8 mouse cellular contexts compared by ENCODE assay signal in genomic region chr11:60115638-60116276, GRCm38 (mm10). TPM values are rescaled to one million over a fixed set of nuclear protein-coding genes. Genes with fewer than 3 reads are reported as not detected.
DNase-seq lines count a peak whose midpoint lies in the region; ATAC-seq and TF ChIP-seq lines count a peak whose summit lies in the region.

No protein-coding gene starts in this region.

- DNase-seq in heart, adult 11 months = no peak
- DNase-seq in G1E (ENCODE audit: low spot score) = peak; percentile 25
- DNase-seq in heart, postnatal 4 days = peak; percentile 22
- DNase-seq in adrenal gland, postnatal 14 days = no peak
- DNase-seq in urinary bladder, postnatal 36 days (ENCODE audit: low spot score in 2 of 2) = no peak

- H3K4me1 ChIP-seq in heart, embryonic 14.5 days (ENCODE audit: control insufficient read depth in 2 of 2, insufficient read depth in 2 of 2, low read length in 2 of 2) = peaks cover 35 to 85% of the 10 kb centered on the region in 2 experiments
- peaks cover 73% of the 10 kb centered on the region for H3K4me1 ChIP-seq in G1E (ENCODE audit: insufficient read depth, low read depth, low read length)
- peaks cover 96% of the 10 kb centered on the region for H3K4me1 ChIP-seq in megakaryocyte, embryonic 14.5 days

- peak overlapping the region; percentile 45 to 47 for H3K4me3 ChIP-seq in heart, embryonic 14.5 days (ENCODE audit: control insufficient read depth in 1 of 2, insufficient read depth in 1 of 2, low read depth in 1 of 2, low read length in 2 of 2)
- peak overlapping the region; percentile 72 for H3K4me3 ChIP-seq in G1E (ENCODE audit: low read depth, low read length)
- H3K4me3 ChIP-seq in megakaryocyte, embryonic 14.5 days (replicated peaks) = peak overlapping the region; percentile 95

- peak overlapping the region; percentile 87 to 98 for H3K27ac ChIP-seq in heart, embryonic 14.5 days (replicated peaks in 1 of 2; ENCODE audit: control insufficient read depth in 1 of 2, insufficient read depth in 1 of 2, low read depth in 2 of 2, low read length in 2 of 2)

- H3K36me3 ChIP-seq in heart, embryonic 14.5 days (ENCODE audit: control insufficient read depth, insufficient read depth, low read length) = no peaks in the 10 kb centered on the region
- H3K36me3 ChIP-seq in G1E (replicated peaks) = peaks cover 64% of the 10 kb centered on the region
- peaks cover 36% of the 10 kb centered on the region for H3K36me3 ChIP-seq in megakaryocyte, embryonic 14.5 days (replicated peaks; ENCODE audit: low read length)

- 9% methylated on average over 6 of the region's 6 CpGs for WGBS in heart, embryonic 14.5 days

- ATAC-seq in heart, embryonic 14.5 days (ENCODE audit: insufficient number of reproducible peaks, insufficient read depth, low FRiP score, low read depth) = peak; percentile 0; the same call in 1 of the 2 replicates
- ATAC-seq in G1E (ENCODE audit: extremely low read depth, insufficient number of reproducible peaks, low FRiP score, poor library complexity, severe bottlenecking) = no peak
- no peak for ATAC-seq in cerebellum, adult (ENCODE audit: insufficient number of reproducible peaks, low FRiP score, low TSS enrichment)

- peak overlapping the region; percentile 83 for H3K9ac ChIP-seq in heart, embryonic 14.5 days (ENCODE audit: low read length)

- peak overlapping the region; percentile 86 for H3K4me2 ChIP-seq in heart, embryonic 14.5 days (ENCODE audit: low read length)

- no peaks in the 10 kb centered on the region for H3K9me3 ChIP-seq in heart, embryonic 14.5 days (ENCODE audit: control insufficient read depth, low read length)
- H3K9me3 ChIP-seq in G1E (replicated peaks) = no peaks in the 10 kb centered on the region
- H3K9me3 ChIP-seq in megakaryocyte, embryonic 14.5 days = no peaks in the 10 kb centered on the region

- H3K27me3 ChIP-seq in heart, embryonic 14.5 days (ENCODE audit: control insufficient read depth, insufficient read depth, low read length) = no peaks in the 10 kb centered on the region
- H3K27me3 ChIP-seq in G1E (ENCODE audit: insufficient read depth, low read length) = no peaks in the 10 kb centered on the region
- no peaks in the 10 kb centered on the region for H3K27me3 ChIP-seq in megakaryocyte, embryonic 14.5 days (replicated peaks)

- TF ChIP-seq CTCF in G1E (IDR thresholded peaks at IDR 0.05; ENCODE audit: low read depth, low read length) = no peak

RNA-seq across cellular contexts. Expression of gene Rai1, which starts 10.9 kb away (rescaled TPM):
- polyA plus RNA-seq in heart, embryonic 14.5 days (2014; fragmentation: Nextera tagmentation; extraction: Ambion mirVana) = 17.3 and 19.0 TPM in 2 replicates
- total RNA-seq in G1E (2014; fragmentation: Nextera tagmentation) (77.4 and 78.1 TPM in 2 replicates), G1E (2017) (10.3 and 13.5 TPM in 2 replicates)
- 107 TPM in 2 replicates for polyA plus RNA-seq in G1E (2012)
- 10 to 100 TPM; 50.6 to 58.0 TPM for total RNA-seq in heart, postnatal 4 days (2021)
- 46.9 and 62.9 TPM in 2 replicates for polyA plus RNA-seq in megakaryocyte, embryonic 14.5 days (2012; ENCODE audit: insufficient read depth, low replicate concordance)
- 38.8 and 48.3 TPM in 2 replicates for total RNA-seq in adrenal gland, postnatal 14 days (2021)

Comparison
In these comparisons a context has a peak if more than half of its experiments do, and no peak if none do; other contexts are left out.
1. DNase-seq: peak in G1E (single experiment) and heart, postnatal 4 days (single experiment); none in heart, adult 11 months (single experiment), adrenal gland, postnatal 14 days (single experiment) and urinary bladder, postnatal 36 days (0 of 2).
2. Peak in every context shown above with its lines, with median percentiles within 50 percentile points of each other: H3K4me3 ChIP-seq.